Mouse (Mus musculus) testis, adult 2 months (tissue): Measurements from ENCODE around the gene Gm20662.

Source experiments
- CTCF ChIP-seq: fragments of 200-500 bp; IDR thresholded peaks from 2 replicates; pipeline ENCODE4 v1.5.1; 2012; ENCODE audit warnings: low read depth, mild to moderate bottlenecking, inconsistent platforms, low read length, moderate library complexity; ENCODE audit not compliant: control insufficient read depth, insufficient read depth, insufficient replicate concordance
- POLR2A ChIP-seq: fragments of 200-500 bp; IDR thresholded peaks from 2 replicates; pipeline ENCODE4 v1.6.1; 2012; ENCODE audit warnings: low read depth, mild to moderate bottlenecking, inconsistent platforms, low read length, moderate library complexity; ENCODE audit not compliant: control insufficient read depth

DNA sequence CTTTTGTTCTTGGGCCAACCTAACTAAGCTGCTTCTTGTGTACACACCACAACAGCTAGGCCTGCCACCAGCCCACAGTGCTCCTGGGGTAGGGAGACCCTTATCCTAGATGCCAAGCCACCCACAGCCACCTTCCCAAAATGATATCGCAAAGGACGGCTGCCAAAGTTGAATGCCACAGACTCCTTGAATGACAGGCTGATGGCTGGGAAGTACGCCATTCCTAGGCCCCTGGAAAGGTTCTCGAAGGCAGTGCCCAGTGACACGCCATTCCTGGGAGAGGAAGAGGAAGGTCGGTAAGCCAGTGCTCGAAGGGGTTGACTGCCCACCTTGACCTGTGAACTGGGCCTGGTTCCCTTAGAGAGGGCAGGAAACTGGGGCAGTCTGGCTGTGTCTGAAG is 73.4 kb downstream of the Gm20662 start:
- no peak for TF ChIP-seq CTCF
- no peak for TF ChIP-seq POLR2A
